Mouse (Mus musculus) forebrain, embryonic 13.5 days (tissue): ENCODE results near the gene Zfp458. TPM values are rescaled to one million over a fixed set of nuclear protein-coding genes. Genes with fewer than 3 reads are reported as not detected.
"Not testable (repeated sequence)": the region's sequence is repeated elsewhere in the genome, so short reads cannot be mapped to it uniquely, and the experiment has no call there.

Experiments used
- ATAC-seq: fragments of 200-750 bp; cut with Nextera tagmentation; 2 replicates; pipeline ENCODE4 v1.8.0; 2017
- H3K27ac ChIP-seq: fragments of 300-500 bp; sonication (generic); 2 replicates; pipeline ENCODE4 v1.5.1; 2015; ENCODE audit warnings: inconsistent platforms, mild to moderate bottlenecking, moderate library complexity
- H3K27me3 ChIP-seq: fragments of 300-500 bp; sonication (generic); 2 replicates; pipeline ENCODE4 v1.6.1; 2015; ENCODE audit warnings: mild to moderate bottlenecking, inconsistent platforms
- H3K36me3 ChIP-seq: fragments of 300-500 bp; sonication (generic); 2 replicates; pipeline ENCODE4 v1.6.1; 2015; ENCODE audit warnings: mild to moderate bottlenecking, inconsistent platforms; ENCODE audit not compliant: poor library complexity, severe bottlenecking
- H3K4me1 ChIP-seq: fragments of 300-500 bp; sonication (generic); 2 replicates; pipeline ENCODE4 v1.6.1; 2015; ENCODE audit warnings: inconsistent platforms
- H3K4me2 ChIP-seq: fragments of 300-500 bp; sonication (generic); 2 replicates; pipeline ENCODE4 v1.6.1; 2015; ENCODE audit warnings: inconsistent platforms, mild to moderate bottlenecking, moderate library complexity
- H3K4me3 ChIP-seq: fragments of 300-500 bp; sonication (generic); 2 replicates; pipeline ENCODE4 v1.5.1; 2015; ENCODE audit warnings: mild to moderate bottlenecking, inconsistent platforms
- H3K9ac ChIP-seq: fragments of 300-500 bp; sonication (generic); 2 replicates; pipeline ENCODE4 v1.6.1; 2015; ENCODE audit warnings: mild to moderate bottlenecking, inconsistent platforms
- H3K9me3 ChIP-seq: fragments of 300-500 bp; sonication (generic); replicated peaks from 2 replicates; pipeline ENCODE4 v1.6.1; 2016; ENCODE audit warnings: inconsistent platforms
- WGBS: fragments of 180-500 bp; shearing (Covaris S2); methylation state at CpG from one replicate; pipeline ENCODE4 v1.1.7; 2015; 5-methylcytosine and 5-hydroxymethylcytosine counted together
- polyA plus RNA-seq: library from polyadenylated mRNA; unstranded; fragments of >200 nt; fragmentation: Nextera tagmentation; extraction: Ambion mirVana; gene quantifications from 2 replicates; pipeline ENCODE4 v1.2.1, GENCODE M21; 2015

Zfp458 gene
- polyA plus RNA-seq: 3.2 and 3.7 TPM in 2 replicates

DNA sequence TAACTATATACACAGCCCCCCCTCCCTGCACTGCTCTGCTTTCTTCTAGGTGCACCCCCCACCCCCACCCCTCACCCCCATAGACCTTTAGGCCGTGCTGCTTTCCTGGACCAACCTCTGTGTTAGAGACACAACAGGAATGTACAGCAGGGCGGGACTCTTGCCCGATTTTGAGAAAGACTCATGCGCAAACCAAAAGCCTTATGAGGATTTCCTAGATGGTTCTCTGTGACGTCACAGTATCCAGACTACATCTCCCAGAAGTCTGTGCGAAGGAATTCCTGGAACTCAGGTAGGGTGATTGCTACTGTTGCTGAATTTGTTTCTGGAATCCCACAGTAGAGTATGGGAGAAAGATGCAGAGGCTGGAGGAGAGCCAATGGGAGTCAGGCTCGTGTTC lies at the start of gene Zfp458:
Gene Zfp458, minus strand, starts transcription at position 153 of the 400 bp plus-strand sequence.
- H3K36me3 ChIP-seq: no peaks in the 10 kb centered on the region
- no peak within 1 kb of the TSS for H3K4me3 ChIP-seq
- no peaks in the 10 kb centered on the region for H3K27me3 ChIP-seq
- no peaks in the 10 kb centered on the region for H3K9me3 ChIP-seq
- H3K27ac ChIP-seq: no peak within 1 kb of the TSS
- H3K4me2 ChIP-seq: no peak within 1 kb of the TSS
- no peak within 1 kb of the TSS for H3K9ac ChIP-seq
- H3K4me1 ChIP-seq: no peaks in the 10 kb centered on the region
- no peak for ATAC-seq
- WGBS: 49% methylated on average over 7 of the region's 7 CpGs

DNA sequence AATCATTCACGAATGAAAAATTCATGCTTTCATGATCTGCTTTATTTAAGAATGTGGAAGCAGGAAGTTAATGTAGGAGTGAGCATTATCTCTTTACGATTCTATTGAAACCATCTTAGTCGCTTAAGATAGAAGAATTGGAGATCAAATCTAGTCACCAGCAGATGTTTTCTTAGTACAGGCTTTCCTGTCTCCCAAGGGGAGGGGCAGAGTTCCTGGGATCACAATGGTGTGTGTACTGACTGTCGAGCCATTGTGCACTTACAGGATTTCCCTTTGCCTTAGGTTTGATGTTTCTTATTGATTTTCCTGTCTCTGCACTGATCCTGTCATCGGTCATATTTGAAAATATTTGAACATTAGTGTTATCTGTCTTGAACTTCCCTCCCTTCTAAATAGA lies 28.5 kb upstream of the Zfp458 start:
- peaks cover 10% of the 10 kb centered on the region for H3K4me1 ChIP-seq
- no peaks in the 10 kb centered on the region; the same call in 1 of the 2 replicates for H3K9me3 ChIP-seq
- H3K27me3 ChIP-seq: no peaks in the 10 kb centered on the region
- H3K36me3 ChIP-seq: no peaks in the 10 kb centered on the region
- 30% methylated on average over 5 of the region's 5 CpGs for WGBS
- H3K4me2 ChIP-seq: peak overlapping the region; percentile 93
- H3K4me3 ChIP-seq: peak overlapping the region; percentile 69
- H3K9ac ChIP-seq: peak overlapping the region; percentile 79; the same call in 1 of the 2 replicates
- peak; percentile 73 for ATAC-seq
- no peak overlapping the region; the same call in 1 of the 2 replicates for H3K27ac ChIP-seq

DNA sequence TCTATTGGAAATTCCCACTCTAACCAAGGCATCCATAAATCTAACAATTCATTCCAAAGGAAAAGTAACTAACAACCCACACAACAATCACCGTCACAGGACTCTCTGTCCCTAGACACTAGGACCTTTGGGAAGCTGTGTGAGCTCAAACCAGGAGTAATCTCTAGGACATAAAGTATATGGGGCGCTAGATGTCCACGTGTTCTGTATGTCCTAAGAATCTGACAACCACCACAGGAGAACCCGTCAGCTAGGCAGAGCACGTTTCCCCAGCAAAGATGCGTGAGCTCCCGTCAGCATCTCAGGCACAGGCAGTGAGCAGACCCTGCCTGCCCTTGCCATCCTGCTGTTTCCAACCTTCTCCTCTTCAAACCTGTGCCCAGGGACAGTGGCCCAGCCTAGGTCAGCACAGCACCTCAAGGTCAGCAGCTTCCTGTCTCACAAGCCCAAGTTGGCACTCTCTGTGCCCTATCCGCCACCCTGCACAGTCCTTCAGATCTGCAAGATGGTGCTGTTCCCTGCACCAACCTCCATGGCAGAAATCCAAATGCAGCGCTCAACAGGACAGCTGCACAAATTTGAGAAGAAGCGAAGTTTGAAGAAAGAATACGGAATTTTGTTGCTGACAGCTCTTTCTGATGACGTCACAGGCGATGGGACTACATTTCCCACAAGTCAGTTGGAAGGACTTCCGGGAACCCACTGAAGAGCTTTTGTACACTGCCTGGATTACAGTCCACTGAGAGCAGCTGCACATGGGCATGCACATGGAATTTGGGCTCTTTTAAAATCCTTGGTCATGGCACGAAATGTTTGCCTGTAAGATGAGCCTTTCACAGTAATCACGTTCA lies 27.8 kb upstream of the Zfp458 start, which contains the start of gene Zfp457:
Gene Zfp457, minus strand, starts transcription at position 664 of the 851 bp plus-strand sequence.
- H3K27me3 ChIP-seq: no peaks in the 10 kb centered on the region
- peak within 1 kb of the TSS; percentile 79 for H3K9ac ChIP-seq
- 11% methylated on average over 16 of the region's 16 CpGs for WGBS
- no peak within 1 kb of the TSS; the same call in 1 of the 2 replicates for H3K27ac ChIP-seq
- peak within 1 kb of the TSS; percentile 93 for H3K4me2 ChIP-seq
- H3K36me3 ChIP-seq: no peaks in the 10 kb centered on the region
- ATAC-seq: peak; percentile 100
- peak within 1 kb of the TSS; percentile 69 for H3K4me3 ChIP-seq
- peaks cover 10% of the 10 kb centered on the region for H3K4me1 ChIP-seq
- no peaks in the 10 kb centered on the region for H3K9me3 ChIP-seq

DNA sequence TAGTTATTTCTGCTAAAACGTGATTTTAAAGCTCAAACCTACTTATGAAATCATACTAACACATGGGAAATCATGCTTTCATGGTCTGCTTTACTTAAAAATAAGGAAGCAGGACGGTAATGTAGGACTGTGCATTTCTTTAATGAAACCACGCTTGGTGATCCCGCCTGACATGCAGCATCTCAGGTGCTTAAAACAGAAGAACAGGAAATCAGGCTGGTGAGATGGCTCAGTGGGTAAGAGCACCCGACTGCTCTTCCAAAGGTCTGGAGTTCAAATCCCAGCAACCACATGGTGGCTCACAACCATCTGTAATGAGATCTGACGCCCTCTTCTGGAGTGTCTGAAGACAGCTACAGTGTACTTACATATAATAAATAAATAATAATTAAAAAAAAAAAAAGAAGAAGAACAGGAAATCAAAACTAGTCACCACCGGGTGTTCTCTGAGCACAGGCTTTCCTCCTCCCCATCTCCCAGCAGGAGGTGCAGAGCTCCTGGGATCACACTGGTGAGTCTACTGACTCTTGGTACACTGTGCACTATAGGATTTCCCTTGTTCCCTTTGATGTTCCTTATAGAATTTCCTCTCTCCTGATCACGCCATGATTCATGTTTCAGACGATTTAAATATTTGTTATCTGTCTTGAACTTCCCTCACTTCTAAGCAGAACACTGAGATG lies 8.7 kb downstream of the Zfp458 start:
- not testable (repeated sequence) for H3K4me1 ChIP-seq, H3K9me3 ChIP-seq, H3K27me3 ChIP-seq, H3K36me3 ChIP-seq, H3K27ac ChIP-seq
- Histone ChIP-seq H3K4me2 (peak overlapping the region; percentile 76), H3K9ac (peak overlapping the region; percentile 74), H3K4me3 (peak overlapping the region; percentile 73)
- 49% methylated on average over 9 of the region's 9 CpGs for WGBS
- ATAC-seq: peak; percentile 63

DNA sequence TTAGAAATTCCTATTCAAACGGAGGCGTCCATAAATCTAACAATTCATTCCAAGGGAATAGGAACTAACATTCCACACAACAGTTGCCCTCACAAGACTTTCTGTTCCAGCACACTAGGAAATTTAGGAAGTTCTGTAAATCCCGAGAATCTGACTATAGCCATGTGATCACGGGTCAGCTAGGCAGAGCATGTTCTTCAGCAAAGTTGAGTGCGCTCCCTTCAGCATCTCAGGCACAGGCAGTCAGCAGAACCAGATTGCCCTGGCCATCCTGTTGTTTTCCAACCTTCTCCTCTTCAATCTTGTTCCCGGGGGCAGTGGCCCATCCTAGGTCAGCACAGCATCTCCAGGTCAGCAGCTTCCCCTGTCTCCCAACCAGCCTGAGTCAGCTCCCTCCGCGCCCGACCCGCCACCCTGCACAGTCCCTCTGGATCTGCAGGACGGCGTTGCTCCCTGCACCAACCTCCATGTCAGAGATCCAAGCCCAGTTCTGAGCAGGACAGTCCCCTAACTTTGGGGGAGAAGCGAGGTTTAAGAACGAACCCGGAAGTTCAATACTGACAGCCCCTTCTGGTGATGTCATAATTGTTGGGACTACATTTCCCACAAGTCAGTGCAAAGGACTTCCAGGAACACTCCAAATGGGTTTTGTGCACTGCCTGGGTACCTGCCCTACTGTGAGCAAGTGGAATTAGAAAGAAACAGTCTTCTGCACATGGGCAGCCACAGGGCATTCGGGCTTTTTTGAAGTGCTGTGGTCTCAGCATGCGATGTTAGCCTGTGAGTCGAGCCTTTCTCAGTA lies 9.5 kb downstream of the Zfp458 start:
- no peaks in the 10 kb centered on the region for H3K27me3 ChIP-seq
- H3K27ac ChIP-seq: no peak overlapping the region
- peak overlapping the region; percentile 76 for H3K4me2 ChIP-seq
- 9% methylated on average over 18 of the region's 18 CpGs for WGBS
- peak overlapping the region; percentile 73 for H3K4me3 ChIP-seq
- H3K9me3 ChIP-seq: peaks cover 7% of the 10 kb centered on the region
- peaks cover 8% of the 10 kb centered on the region for H3K4me1 ChIP-seq
- H3K9ac ChIP-seq: peak overlapping the region; percentile 74
- no peaks in the 10 kb centered on the region for H3K36me3 ChIP-seq
- ATAC-seq: peak; percentile 99

DNA sequence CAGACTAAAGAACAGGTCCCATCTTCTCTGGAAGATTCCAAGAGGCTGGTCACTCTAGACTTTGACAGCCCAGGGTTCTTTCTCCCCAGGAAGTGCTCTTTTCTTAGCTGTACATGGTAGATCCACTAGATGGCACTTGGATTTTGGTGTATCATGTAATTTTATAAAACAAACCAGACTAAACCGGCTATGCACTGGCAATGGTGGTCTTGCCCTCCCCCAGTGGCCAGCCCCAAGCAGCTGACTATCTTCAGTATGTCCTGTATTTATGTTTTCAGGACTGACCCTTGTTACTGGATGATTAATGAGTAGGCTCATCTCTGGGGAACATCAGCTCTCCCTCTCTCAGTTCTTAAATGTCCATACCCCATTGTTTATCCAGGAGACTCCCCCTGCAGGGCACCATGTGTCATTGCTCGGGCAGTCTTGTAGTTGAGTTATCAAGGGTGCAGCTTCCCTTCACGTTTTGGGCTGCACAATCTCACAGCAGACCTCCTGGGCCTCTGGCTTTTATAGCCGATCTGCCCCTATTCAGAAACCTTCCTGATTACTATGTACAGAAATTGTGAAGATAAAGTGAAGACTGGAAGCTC lies 64.2 kb downstream of the Zfp458 start:
- H3K9me3 ChIP-seq: no peaks in the 10 kb centered on the region
- ATAC-seq: no peak
- H3K27me3 ChIP-seq: no peaks in the 10 kb centered on the region
- no peak overlapping the region for H3K9ac ChIP-seq
- H3K4me3 ChIP-seq: no peak overlapping the region
- WGBS: 63% methylated on average over 4 of the region's 4 CpGs
- no peak overlapping the region for H3K4me2 ChIP-seq
- no peaks in the 10 kb centered on the region for H3K36me3 ChIP-seq
- no peak overlapping the region for H3K27ac ChIP-seq
- H3K4me1 ChIP-seq: no peaks in the 10 kb centered on the region

Other genes starting within 250 kb of the Zfp458 start
- gene Zfp712, start 217.3 kb downstream of the Zfp458 start, polyA plus RNA-seq: 5.6 and 6.8 TPM in 2 replicates
- gene Zfp708, start 180.5 kb downstream of the Zfp458 start, polyA plus RNA-seq: 9.0 TPM in 2 replicates
- gene Gm28557, start 169.9 kb downstream of the Zfp458 start, polyA plus RNA-seq: 2.3 TPM in 2 replicates
- gene Rslcan18, start 162.2 kb downstream of the Zfp458 start, polyA plus RNA-seq: 0.10 TPM in 1 of 2 replicates, not detected in the other
- gene Zfp759, start 156.8 kb downstream of the Zfp458 start, polyA plus RNA-seq: 2.6 and 3.6 TPM in 2 replicates
- 5.0 and 6.4 TPM in 2 replicates for gene Rsl1, start 105.3 kb downstream of the Zfp458 start, polyA plus RNA-seq
- 2.8 and 3.6 TPM in 2 replicates for gene Zfp455, start 84.0 kb downstream of the Zfp458 start, polyA plus RNA-seq
- 0.87 and 1.00 TPM in 2 replicates for gene Zfp457, start 28.0 kb upstream of the Zfp458 start, polyA plus RNA-seq
- 1.5 and 1.6 TPM in 2 replicates for gene Zfp595, start 54.1 kb upstream of the Zfp458 start, polyA plus RNA-seq
- gene Gm28044, start 82.1 kb upstream of the Zfp458 start, polyA plus RNA-seq: 0.88 TPM in 1 of 2 replicates, not detected in the other
- gene Zfp953, start 82.1 kb upstream of the Zfp458 start, polyA plus RNA-seq: 0.55 and 0.70 TPM in 2 replicates
- not detected in 2 replicates for gene Gm28041, start 97.3 kb upstream of the Zfp458 start, polyA plus RNA-seq
- 0.34 and 0.44 TPM in 2 replicates for gene Zfp456, start 97.3 kb upstream of the Zfp458 start, polyA plus RNA-seq
- 3.2 and 5.2 TPM in 2 replicates for gene Zfp429, start 121.4 kb upstream of the Zfp458 start, polyA plus RNA-seq
- gene Zfp459, start 143.0 kb upstream of the Zfp458 start, polyA plus RNA-seq: 0.59 and 0.64 TPM in 2 replicates
- gene Zfp874a, start 173.2 kb upstream of the Zfp458 start, polyA plus RNA-seq: 4.7 and 5.8 TPM in 2 replicates
- 1.7 TPM in 2 replicates for gene Zfp874b, start 205.8 kb upstream of the Zfp458 start, polyA plus RNA-seq
- gene Zfp58, start 222.1 kb upstream of the Zfp458 start, polyA plus RNA-seq: 13.9 TPM in 2 replicates
- gene Gm26965, start 247.7 kb upstream of the Zfp458 start, polyA plus RNA-seq: not detected in 2 replicates
- 34.3 and 36.7 TPM in 2 replicates for gene Zfp87, start 247.7 kb upstream of the Zfp458 start, polyA plus RNA-seq